Mouse (Mus musculus): ENCODE data around the gene Gm21117. TPM values are rescaled to one million over a fixed set of nuclear protein-coding genes. Genes with fewer than 3 reads are reported as not detected.

Gm21117 gene
- polyA plus RNA-seq (2012; ENCODE audit: low replicate concordance) = not detected in 2 replicates

DNA sequence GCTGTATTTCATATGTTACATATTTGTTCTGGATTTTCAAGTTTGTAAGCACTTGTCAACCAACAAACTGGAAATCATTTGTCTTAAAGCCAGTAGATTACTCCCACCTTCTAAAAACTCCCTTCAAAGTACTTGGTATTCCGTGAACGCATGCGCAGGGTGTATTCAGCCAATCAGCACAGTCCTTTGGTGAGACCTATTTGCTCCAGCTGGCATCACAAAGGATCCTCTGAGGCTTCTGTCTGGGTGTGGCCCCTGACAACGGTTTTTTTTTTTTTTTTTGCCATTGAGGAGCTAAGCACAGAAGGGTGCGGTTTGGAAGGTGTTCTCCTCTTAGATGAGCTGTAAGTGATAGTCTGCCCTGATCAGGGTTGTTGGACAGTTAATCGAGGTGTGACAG lies at the start of gene Gm21117:
Gene Gm21117, plus strand, starts transcription at position 301 of the 400 bp plus-strand sequence.

Measured in leukemia stem cell, adult 10-12 weeks (primary cell).